Mouse (Mus musculus): ENCODE measurements around the gene Ctsh.

GRCm38 (mm10) chr9:90122246-90122740, 68.3 kb downstream of the Ctsh start:
- TF ChIP-seq POLR2A (IDR thresholded peaks at IDR 0.05; ENCODE audit: borderline replicate concordance, low read depth, low read length) (no peak), CTCF (IDR thresholded peaks at IDR 0.05; ENCODE audit: low read depth, low read length) (no peak)

All from bone marrow macrophage, adult 2 months (primary cell).